Mouse (Mus musculus): ENCODE data around the gene Mbl2.

DNA sequence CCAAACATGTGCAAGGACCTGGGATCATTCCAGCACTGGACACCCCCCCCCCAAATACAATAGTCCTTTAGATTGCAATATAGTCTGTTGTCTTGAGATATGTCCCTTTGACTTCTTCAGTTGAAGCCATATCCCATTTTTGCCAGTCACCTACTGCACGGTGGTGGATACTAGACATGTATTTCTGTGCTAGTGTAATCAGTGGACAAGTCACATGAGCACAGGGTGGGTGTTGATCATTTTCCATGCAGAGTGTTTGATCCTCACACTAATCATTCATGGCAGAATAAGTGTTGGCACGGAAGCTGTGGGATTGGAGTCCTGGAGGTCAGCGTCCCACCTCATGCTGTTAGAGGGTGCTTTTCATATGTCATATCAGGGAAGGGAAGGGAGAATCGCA lies 26.9 kb upstream of the Mbl2 start:
- no peak for TF ChIP-seq FLI1 (IDR thresholded peaks at IDR 0.05; ENCODE audit: low read length)
- TF ChIP-seq GATA1 (IDR thresholded peaks at IDR 0.05; ENCODE audit: borderline replicate concordance, low read length), result no peak
